Mouse (Mus musculus): ENCODE measurements around the gene Tppp3.

The Tppp3 gene

DNA sequence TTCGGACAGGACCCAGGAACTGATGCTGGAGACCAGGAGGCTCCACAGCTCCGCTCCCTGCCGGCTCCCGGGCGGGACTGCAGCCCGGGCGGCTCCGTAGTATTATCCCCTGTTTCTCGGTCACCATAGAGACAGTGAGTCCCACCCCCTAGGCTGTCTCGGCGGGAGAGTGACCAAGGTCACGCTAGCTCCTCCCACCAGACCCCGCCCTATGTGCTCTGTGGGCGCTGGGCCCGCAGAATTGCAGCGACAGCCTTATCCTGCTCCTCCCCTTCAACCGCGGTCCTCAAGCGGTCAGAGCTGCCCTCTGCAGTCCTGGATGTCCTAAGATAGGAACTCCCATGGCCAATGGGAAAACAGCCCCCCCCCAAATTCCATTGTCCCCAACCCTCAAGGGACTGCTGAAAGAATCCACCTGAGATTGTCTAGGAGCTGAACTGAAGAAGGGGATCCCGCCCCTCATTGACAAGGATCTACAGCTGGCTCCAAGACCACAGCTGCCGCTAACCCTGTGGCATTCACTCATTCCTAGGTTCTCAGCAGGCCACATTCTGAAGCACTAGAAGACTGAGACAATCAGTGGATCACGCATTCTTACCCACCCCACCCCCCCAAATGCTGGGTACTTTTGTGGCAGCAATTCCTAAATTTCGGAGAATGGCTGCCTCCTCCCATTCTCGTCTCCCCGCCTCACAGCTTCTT lies at the start of gene Tppp3:
Gene Tppp3, minus strand, starts transcription at position 213 of the 702 bp plus-strand sequence.
- in situ Hi-C loops (cut with MboI, MseI), result no loop called here

DNA sequence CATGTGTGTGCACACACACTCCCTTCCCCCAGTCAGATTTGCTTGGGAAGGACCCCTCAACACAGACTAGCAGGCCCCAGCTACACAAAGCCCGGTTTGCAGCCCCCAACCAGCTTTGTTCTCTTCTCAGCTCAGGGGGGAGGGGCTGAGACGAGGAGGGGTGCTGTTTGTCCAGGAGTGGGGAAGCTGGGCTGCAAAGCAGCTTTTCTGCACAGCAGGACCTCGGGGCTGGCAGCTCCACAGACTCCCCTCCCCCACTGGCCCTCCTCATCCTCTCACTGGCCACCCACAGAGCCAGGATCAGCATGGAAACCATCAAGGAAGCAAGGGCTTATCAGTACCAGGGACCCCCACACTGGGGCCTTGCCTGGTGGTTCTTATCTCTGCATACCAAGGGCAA lies 49.7 kb upstream of the Tppp3 start:
- in situ Hi-C loops (cut with MboI, MseI), result no loop called here

DNA sequence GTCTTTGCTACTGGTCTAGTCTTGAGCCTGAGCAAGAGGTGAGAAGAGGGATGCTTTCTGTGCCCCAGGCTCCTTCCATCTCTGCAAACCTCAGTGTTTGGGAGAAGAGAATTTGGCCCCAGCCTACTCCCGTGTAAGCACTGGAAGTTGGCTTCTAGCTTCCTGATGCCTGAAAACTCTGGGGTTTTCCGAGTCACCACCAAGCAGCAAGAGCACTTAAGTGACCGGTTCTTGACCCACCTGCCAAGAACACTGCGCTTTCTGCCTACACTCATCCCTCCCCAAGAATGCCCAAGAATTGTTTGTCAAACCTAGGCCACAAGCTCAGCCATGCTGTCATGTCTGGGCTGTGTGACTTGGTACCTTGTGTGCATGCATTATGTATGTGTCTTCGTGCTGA lies 49.2 kb upstream of the Tppp3 start:
- in situ Hi-C loops (cut with MboI, MseI), result no loop called here

DNA sequence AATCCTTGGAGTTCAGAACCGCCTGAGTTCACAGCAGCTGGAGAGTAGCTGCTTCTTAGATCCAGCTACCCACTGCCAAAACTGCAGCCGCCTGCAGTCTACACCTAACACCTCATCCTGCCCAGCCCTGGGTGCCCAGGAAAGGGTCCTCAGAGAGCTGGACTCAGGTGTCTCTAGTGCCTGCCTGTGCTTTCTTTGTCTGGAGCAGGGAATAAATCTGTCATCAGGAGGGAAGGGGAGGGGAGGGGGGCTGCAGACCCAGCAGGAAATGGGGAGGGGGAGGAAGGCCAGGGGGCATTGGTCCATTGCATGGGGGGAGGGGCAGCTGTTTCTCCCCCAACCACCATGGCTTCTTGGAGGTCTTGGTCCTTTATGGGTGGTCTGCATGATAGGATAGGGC lies 48.3 kb upstream of the Tppp3 start:
- in situ Hi-C loops (cut with MboI, MseI), result no loop called here

DNA sequence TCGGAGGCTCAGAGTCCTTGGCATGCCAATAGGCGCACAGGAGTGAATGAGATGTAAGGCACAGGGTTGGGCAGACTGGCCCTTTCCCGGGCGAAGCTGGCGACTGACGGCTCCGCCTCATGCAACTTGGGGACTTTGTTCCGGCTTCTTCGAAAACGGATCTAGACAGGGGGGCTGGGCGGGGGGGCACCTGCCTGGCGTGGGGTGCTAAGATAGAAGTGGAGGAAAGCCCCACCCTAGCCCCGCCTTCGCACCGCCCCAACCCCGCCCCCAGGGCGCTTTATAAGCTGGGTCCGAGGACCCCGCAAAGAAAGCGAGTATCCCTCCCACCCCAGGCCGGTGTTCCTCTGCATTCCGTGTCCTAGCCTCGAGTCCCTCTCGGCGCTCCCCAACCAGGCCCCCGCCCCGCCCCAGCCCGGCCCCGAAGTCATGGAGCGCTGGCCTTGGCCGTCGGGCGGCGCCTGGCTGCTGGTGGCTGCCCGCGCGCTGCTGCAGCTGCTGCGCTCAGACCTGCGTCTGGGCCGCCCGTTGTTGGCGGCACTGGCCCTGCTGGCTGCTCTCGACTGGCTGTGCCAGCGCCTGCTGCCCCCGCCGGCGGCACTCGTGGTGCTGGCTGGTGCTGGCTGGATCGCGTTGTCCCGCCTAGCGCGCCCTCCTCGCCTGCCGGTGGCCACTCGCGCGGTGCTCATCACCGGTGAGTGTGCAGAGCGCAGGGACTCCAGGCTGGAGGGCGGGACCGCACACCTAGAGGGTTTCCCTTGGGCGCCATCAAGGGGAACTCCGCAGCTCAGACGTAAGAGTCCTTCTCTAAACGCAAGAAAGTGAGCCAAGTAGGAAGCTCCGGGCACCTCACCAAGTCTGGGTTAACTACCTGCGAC lies 47.3 kb upstream of the Tppp3 start, which contains the start of gene Hsd11b2:
Gene Hsd11b2, plus strand, starts transcription at position 320 of the 878 bp plus-strand sequence.
- in situ Hi-C loops (cut with MboI, MseI), result no loop called here

DNA sequence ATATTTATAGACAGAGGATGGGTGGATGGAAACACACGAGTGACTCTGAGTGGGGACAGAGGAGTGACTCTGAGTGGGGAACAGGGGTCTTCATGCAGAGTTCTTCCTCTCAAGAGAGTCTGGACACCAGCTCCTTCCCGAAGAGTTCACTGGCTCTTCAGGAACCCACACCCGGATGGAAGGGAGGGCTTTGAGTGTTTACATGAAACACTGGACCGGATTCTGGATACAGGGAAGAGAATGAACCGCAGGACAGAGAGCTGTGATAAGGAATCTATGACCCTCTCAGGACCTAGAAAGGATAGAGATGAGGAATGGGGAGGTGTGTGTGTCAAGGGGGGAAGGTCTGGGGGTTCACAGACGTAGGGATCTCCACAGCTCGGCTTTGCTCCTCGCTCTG lies 46.0 kb upstream of the Tppp3 start:
- in situ Hi-C loops (cut with MboI, MseI), result no loop called here

DNA sequence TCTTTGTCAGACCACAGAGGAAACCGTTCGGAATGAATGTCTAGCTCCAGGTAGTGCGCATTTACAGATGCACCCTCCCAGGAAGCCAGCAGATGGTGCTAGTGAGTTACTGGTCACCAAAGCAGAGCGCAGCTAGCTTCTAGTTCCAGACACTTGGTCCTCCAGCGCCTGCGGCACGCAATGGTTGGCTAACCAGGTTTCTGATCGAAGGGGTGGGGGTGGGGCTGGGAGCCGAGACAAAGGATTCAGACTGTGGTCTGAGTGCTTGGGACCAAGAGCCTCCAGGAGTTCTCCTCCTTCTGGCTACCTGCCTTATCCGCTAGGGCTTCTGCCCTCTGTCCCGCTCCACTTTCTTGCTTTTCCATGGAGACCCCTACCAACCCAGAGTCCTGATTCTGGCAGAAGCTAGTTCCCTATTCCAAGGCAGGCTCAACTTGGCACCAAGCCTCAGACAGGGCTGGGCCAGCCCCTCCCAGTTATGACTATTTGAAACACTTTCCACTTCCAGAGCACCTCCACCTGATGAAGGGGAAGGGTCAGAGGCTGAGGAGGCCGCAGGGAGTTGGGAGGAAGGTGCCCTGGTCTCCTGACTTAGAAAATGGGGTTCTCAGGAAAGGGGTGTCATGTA lies 44.8 kb upstream of the Tppp3 start:
- in situ Hi-C loops (cut with MboI, MseI), result no loop called here

DNA sequence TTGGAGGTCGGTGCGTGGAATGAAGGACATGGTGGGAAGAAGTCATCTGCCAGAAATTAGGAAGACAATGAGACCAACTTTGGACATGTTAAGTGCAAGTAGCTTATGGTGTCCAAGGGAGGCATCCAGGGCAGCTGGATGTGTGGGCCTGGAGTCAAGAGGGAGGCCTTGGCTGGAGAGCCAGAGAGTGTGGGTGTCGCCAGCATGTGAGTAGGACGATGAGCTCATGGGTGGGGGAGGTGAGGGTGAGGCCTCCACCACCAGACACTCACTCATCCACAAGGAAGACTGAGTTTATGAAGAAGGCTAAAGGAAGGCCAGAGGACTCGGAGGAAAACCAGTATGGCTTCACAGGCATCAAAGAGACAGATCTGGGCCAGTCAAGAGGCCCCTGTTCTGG lies 43.3 kb upstream of the Tppp3 start:
- in situ Hi-C loops (cut with MboI, MseI), result no loop called here

DNA sequence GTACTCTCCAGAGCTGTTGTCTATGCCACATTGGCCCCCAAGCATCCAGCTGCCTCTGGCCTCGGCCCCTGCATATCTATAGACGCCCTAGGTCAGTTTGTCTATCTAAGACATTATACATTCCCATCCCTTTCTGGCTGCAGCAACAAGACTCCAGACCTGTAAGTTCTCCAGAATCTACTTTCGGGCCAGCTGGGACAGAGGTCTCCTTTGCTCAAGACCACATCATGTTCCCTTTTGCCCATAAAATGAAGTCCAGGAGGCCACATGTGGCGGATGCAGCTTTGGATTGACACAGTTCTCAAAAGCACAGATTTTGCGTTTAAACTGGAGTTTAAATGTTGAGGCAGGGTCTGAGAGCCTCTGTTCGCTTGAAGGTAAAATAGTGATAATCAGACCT lies 42.9 kb upstream of the Tppp3 start:
- in situ Hi-C loops (cut with MboI, MseI), result no loop called here

DNA sequence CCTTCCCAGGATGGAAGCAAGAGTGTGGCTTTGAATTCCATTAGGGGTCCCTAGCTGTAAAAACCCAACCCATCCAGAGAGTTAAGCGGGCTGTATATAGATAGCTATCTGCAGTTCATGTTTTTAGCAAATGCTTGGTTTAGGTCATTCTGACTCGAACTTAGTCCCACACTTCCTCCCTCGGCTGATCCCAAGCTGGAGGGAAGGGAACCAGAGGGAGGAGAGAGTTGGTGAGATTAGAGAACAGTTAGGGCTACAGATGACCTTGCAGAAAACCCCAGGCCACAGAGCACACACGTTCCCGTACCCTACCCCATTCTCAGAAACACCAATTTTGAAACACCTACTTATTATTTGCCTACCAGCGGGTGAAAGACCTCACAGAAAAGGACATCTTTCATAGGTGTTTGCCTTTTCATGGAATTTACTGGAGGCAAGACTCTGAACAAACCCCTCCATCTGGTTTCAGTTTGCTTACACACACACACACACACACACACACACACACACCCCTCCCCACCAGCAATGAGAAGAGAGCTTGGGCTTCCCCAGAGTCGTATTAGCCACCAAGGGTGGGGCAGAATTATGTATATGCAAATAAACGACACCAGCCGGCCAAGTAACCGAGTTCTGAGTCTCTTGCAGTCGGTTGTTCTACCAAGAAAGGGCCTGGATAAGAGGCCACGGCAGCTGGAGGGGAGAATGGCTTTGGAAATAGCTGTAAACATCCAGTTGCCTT lies 38.8 kb upstream of the Tppp3 start:
- in situ Hi-C loops (cut with MboI, MseI), result no loop called here

DNA sequence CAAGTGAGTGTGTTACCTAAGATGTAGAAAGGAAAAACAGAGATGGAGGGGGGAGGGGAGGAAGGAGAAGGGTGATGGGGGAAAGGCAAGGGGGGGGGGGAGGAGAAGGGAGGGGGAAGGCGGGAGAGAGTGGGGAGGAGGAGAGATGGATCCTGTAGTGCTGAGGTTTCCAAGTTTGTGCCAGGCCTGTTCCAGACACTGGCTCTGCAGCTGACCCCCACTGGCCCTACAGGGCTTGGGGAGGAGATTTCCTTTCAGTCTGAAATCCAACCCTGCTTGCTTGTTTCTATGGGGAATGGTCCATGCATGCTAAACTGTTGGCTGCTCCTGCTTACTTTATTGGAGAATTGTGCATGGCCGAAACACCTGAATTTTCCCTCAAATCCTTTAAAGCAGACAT lies 37.4 kb upstream of the Tppp3 start:
- in situ Hi-C loops (cut with MboI, MseI), result no loop called here

DNA sequence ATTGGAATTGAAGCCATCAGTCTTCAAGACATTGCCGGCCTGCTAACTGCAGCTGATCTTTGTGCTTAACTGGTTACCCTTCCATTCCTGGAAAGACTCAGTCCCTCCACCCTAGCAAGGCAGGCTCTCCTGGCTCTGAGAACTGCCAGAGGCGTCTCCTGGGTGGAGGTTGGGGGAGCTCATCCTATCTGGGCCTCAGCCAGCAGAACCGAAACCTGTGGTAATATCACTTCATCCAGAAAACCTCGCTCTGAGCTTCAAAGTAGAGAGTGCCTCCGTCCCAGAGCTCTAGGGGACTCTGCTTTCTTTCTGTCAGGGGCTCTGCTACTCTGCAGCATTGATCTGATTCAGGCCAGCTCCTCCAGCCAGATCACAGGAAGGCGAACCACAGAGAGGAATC lies 35.7 kb upstream of the Tppp3 start:
- in situ Hi-C loops (cut with MboI, MseI), result no loop called here

DNA sequence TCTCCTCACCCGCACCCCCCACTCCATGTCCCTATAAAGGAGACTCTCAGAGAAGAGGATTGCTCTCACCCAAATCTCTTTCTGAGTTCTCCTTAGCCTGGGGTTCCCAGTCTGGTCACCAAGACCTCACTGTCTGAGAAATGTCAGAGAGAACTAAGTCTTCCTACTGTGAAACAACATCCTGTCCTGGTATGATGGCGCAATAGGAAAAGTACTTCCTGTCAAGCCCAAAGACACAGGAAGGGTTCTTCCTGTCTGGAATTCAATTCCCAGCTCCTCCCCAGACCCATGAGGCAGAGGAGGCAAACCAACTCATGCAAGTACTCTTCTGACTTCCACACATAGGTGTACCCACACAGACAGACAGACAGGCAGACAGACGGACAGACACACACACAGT lies 33.3 kb upstream of the Tppp3 start:
- in situ Hi-C loops (cut with MboI, MseI), result no loop called here

DNA sequence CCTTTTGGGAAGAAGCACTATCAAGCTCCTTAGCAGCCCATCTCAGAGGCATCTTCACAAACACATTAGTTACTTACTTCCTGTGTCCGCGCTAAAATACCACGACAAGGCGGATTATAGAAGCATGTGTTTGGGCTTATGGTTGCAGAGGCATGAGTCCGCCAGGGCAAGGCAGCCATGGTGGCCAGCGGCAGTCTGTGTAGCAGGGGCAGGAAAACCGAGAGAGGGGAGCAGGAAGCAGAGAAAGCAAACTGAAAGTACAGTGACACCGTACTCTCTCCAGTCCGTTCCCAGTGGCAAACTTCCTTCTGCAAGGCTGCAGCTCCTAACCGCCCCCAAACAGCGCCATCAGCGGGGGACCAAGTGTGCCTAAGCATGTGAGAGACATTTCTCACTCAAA lies 28.5 kb upstream of the Tppp3 start:
- in situ Hi-C loops (cut with MboI, MseI), result no loop called here

DNA sequence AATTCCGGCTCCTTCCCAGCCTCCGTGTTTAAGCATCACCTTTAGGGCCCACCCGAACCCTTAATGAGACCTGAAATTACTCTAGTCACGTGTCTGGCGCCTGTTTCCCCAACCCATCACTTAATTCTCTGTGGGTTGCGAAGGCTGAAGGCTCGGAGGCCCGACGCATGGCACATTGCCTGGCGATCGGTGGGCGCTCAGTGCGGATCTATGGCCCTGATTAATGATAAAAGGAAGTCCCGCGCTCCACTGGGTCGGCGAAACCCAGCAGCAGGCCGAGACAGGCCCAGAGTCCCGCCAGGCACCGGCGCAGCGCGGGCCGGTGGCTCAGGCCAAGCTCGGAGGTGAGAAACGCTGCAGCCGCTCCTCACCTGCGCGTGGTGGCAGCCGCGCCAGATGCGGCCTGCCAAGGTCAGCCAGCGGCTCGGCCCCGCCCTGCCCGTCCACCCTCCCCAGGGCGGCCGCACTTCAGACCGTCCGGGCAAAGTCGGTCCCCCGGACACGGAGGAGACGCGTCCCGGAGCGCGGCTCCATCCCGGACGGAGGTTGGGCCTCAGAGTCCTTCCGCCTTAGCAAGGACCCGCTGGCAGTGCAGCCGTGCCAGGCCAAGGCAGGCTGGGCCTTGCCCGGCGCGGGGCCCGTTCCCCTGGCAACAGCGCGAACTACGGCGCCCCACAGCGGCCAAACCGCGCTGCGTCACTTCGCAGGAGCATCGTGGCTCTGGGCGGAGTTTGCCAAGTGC lies 25.3 kb upstream of the Tppp3 start, which contains the start of gene Zdhhc1:
Gene Zdhhc1, minus strand, starts transcription at position 464 of the 742 bp plus-strand sequence.
- in situ Hi-C loops (cut with MboI, MseI), result no loop called here

DNA sequence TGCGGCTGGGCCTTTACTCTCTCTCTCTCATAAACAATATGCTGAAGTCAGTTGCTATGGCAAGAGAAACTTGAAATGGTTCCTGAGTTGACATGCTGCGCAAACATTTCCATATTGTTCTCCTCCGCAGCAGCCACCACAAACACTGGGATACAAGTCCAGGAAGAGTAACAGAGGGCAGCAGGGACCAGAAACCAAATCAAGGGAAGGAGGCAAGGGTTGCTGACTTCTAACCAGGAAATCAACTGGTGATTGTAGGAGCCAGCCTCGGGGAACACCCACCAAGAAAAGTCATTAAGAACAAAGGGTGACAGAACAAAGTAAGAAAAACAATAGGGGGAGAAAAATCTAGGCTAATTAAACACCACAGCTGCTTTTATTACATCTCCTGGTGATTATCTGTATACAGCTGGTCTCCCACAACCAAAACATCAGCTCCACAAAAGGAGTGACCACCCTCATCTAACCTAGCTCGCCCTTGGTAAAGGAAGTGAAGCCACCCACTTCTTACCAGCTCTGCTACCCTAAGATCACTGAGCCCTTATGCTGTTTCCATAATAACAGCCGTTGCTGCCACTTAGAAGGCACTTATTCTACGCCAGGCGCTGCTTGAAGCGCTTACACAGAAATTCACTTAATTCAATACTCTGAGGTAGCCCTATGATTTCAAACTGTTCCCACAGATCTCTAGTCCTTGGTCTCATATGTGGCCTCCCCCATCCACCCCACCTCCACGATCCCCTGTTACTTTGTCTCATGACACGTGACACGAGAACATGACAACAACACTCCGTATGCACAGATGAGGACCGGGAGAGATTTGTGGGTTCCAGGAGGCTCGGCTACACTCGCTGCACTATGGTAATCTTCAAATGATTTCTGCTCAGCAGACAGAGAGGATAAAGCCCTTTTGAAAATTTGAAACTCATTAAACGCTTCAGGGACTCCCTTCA lies 24.3 kb upstream of the Tppp3 start:
- in situ Hi-C loops (cut with MboI, MseI), result no loop called here

DNA sequence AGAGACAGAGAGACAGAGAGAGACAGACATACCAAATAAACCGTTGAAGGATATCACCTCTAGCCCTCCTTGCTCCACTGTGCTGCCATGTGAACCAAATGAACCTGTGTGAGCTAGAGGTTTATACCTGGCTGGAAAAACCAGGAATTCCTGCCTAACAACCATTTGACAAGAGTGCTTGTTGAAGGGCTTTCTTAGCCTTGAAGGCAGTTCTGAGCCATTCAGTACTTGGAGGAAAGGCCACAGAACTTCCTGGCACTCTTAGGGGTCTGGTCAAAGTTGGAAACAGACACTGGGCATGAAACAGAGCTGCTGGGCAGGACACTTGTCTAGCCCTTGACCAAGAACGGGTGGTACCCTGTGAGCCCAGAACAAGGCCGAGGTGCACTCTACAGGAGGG lies 23.2 kb upstream of the Tppp3 start:
- in situ Hi-C loops (cut with MboI, MseI), result no loop called here

DNA sequence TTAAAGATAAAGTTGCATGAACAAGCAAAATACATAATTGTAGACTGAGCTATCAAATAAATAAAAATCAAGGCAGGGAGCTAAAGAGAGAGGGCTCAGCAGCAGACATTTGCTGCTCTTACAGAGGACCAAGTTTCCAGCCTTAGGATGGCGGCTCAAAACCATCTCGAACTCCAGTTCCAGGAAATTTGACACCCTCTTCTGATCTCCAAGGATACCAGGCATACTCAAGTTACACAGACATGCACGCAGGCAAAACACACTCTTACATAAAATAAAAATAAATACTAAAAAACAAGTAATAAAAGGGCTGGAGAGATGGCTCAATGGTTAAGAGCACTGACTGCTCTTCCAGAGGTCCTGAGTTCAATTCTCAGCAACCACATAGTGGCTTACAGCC lies 22.2 kb upstream of the Tppp3 start:
- in situ Hi-C loops (cut with MboI, MseI), result no loop called here

DNA sequence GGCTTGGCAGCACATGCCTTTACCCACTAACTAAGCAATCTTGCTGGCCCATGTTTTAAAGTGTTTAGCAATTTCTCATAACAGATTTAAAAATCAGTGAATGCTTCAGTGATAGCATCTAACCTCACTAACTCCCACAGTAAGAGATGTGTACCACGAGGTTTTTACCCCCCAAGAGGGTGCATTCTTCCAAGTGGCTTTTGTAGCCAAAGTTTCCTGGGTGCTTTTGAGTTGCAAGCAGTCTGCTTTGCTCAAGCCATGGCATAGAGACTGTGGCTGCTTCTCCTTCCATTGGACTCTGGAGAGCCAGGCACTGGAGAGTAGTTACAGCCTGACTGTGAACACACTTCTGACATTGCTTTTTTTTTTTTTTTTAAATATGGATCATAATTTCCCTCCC lies 18.0 kb upstream of the Tppp3 start:
- in situ Hi-C loops (cut with MboI, MseI), result no loop called here

DNA sequence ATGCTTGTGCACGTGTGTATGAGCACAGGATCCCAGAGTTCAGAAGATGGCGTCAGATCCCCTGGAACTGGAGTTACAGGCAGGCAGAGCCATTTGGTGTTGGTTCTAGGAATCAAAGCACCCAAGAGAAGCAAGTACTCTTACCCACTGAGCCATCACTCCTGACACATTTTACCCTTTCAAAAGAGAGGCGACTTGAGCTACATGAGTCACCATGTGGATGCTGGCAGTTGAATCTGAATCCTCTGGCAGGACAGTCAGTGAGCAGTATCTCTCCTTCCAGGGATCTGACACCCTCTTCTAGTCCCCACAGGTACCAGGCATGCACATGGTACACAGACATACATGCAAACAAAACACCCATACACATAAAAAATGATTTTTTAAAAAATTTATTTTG lies 16.8 kb upstream of the Tppp3 start:
- in situ Hi-C loops (cut with MboI, MseI), result no loop called here
